Mouse (Mus musculus): ENCODE measurements around the gene Abt1. TPM values are rescaled to one million over a fixed set of nuclear protein-coding genes. Genes with fewer than 3 reads are reported as not detected.

Abt1 gene
- polyA plus RNA-seq, 1 experiment, result 10.0 TPM

- H3K4me3 ChIP-seq (ENCODE audit: low read depth, low read length), result peak overlapping the region; percentile 56
- H3K27me3 ChIP-seq (ENCODE audit: control insufficient read depth, insufficient read depth, low read length, poor library complexity, severe bottlenecking), result no peaks in the 10 kb centered on the region; the same call in 1 of the 2 replicates
- H3K36me3 ChIP-seq (ENCODE audit: control insufficient read depth, insufficient read depth, low read length, poor library complexity, severe bottlenecking), result no peaks in the 10 kb centered on the region
- peak overlapping the region; percentile 14; the same call in 1 of the 2 replicates for H3K9ac ChIP-seq (ENCODE audit: low read depth, poor library complexity, severe bottlenecking)
- no peak overlapping the region for H3K27ac ChIP-seq (ENCODE audit: insufficient read depth, low read length)
- H3K4me1 ChIP-seq (ENCODE audit: control insufficient read depth, insufficient read depth, low read length), result no peaks in the 10 kb centered on the region
- TF ChIP-seq EP300 (IDR thresholded peaks at IDR 0.05; ENCODE audit: insufficient read depth, low read depth, low read length) (no peak), POLR2A (IDR thresholded peaks at IDR 0.05; ENCODE audit: insufficient read depth, low read length) (no peak), CTCF (IDR thresholded peaks at IDR 0.05; ENCODE audit: low read depth, low read length) (no peak)
- no peaks in the 10 kb centered on the region for H3K9me3 ChIP-seq (replicated peaks; ENCODE audit: control insufficient read depth, insufficient read depth, low read length, poor library complexity, severe bottlenecking)
Measured at GRCm38 (mm10) chr13:23464224-23464637, 40.6 kb upstream of the Abt1 start.

- no peak for TF ChIP-seq POLR2A (IDR thresholded peaks at IDR 0.05; ENCODE audit: insufficient read depth, low read length)
- no peak for TF ChIP-seq CTCF (IDR thresholded peaks at IDR 0.05; ENCODE audit: low read depth, low read length)
- no peak for TF ChIP-seq EP300 (IDR thresholded peaks at IDR 0.05; ENCODE audit: insufficient read depth, low read depth, low read length)
- H3K9me3 ChIP-seq (replicated peaks; ENCODE audit: control insufficient read depth, insufficient read depth, low read length, poor library complexity, severe bottlenecking), result no peaks in the 10 kb centered on the region
- peak overlapping the region; percentile 14; the same call in 1 of the 2 replicates for H3K9ac ChIP-seq (ENCODE audit: low read depth, poor library complexity, severe bottlenecking)
- H3K27ac ChIP-seq (ENCODE audit: insufficient read depth, low read length), result no peak overlapping the region
- no peaks in the 10 kb centered on the region for H3K4me1 ChIP-seq (ENCODE audit: control insufficient read depth, insufficient read depth, low read length)
- no peaks in the 10 kb centered on the region; the same call in 1 of the 2 replicates for H3K27me3 ChIP-seq (ENCODE audit: control insufficient read depth, insufficient read depth, low read length, poor library complexity, severe bottlenecking)
- H3K4me3 ChIP-seq (ENCODE audit: low read depth, low read length), result peak overlapping the region; percentile 56
- H3K36me3 ChIP-seq (ENCODE audit: control insufficient read depth, insufficient read depth, low read length, poor library complexity, severe bottlenecking), result no peaks in the 10 kb centered on the region
Measured at GRCm38 (mm10) chr13:23463381-23464223, 39.9 kb upstream of the Abt1 start.

- Histone ChIP-seq H3K9ac (ENCODE audit: low read depth, poor library complexity, severe bottlenecking) (no peak overlapping the region), H3K4me1 (ENCODE audit: control insufficient read depth, insufficient read depth, low read length) (no peaks in the 10 kb centered on the region), H3K4me3 (ENCODE audit: low read depth, low read length) (no peak overlapping the region), H3K27me3 (ENCODE audit: control insufficient read depth, insufficient read depth, low read length, poor library complexity, severe bottlenecking) (no peaks in the 10 kb centered on the region; the same call in 1 of the 2 replicates), H3K9me3 (replicated peaks; ENCODE audit: control insufficient read depth, insufficient read depth, low read length, poor library complexity, severe bottlenecking) (no peaks in the 10 kb centered on the region), H3K36me3 (ENCODE audit: control insufficient read depth, insufficient read depth, low read length, poor library complexity, severe bottlenecking) (no peaks in the 10 kb centered on the region), H3K27ac (ENCODE audit: insufficient read depth, low read length) (no peak overlapping the region)
- no peak for TF ChIP-seq POLR2A (IDR thresholded peaks at IDR 0.05; ENCODE audit: insufficient read depth, low read length)
- no peak for TF ChIP-seq EP300 (IDR thresholded peaks at IDR 0.05; ENCODE audit: insufficient read depth, low read depth, low read length)
- no peak for TF ChIP-seq CTCF (IDR thresholded peaks at IDR 0.05; ENCODE audit: low read depth, low read length)
Measured at GRCm38 (mm10) chr13:23462669-23463068, 39.0 kb upstream of the Abt1 start.

GRCm38 (mm10) chr13:23462063-23462462 is 38.4 kb upstream of the Abt1 start:
- no peak overlapping the region for H3K9ac ChIP-seq (ENCODE audit: low read depth, poor library complexity, severe bottlenecking)
- TF ChIP-seq POLR2A (IDR thresholded peaks at IDR 0.05; ENCODE audit: insufficient read depth, low read length), result no peak
- TF ChIP-seq CTCF (IDR thresholded peaks at IDR 0.05; ENCODE audit: low read depth, low read length), result no peak
- no peak for TF ChIP-seq EP300 (IDR thresholded peaks at IDR 0.05; ENCODE audit: insufficient read depth, low read depth, low read length)

GRCm38 (mm10) chr13:23459264-23459846 is 35.7 kb upstream of the Abt1 start:
- no peak for TF ChIP-seq CTCF (IDR thresholded peaks at IDR 0.05; ENCODE audit: low read depth, low read length)
- Histone ChIP-seq H3K9ac (ENCODE audit: low read depth, poor library complexity, severe bottlenecking) (no peak overlapping the region), H3K27ac (ENCODE audit: insufficient read depth, low read length) (no peak overlapping the region), H3K27me3 (ENCODE audit: control insufficient read depth, insufficient read depth, low read length, poor library complexity, severe bottlenecking) (no peaks in the 10 kb centered on the region; the same call in 1 of the 2 replicates), H3K4me3 (ENCODE audit: low read depth, low read length) (no peak overlapping the region), H3K36me3 (ENCODE audit: control insufficient read depth, insufficient read depth, low read length, poor library complexity, severe bottlenecking) (no peaks in the 10 kb centered on the region), H3K9me3 (replicated peaks; ENCODE audit: control insufficient read depth, insufficient read depth, low read length, poor library complexity, severe bottlenecking) (no peaks in the 10 kb centered on the region), H3K4me1 (ENCODE audit: control insufficient read depth, insufficient read depth, low read length) (no peaks in the 10 kb centered on the region)

More at GRCm38 (mm10) chr13:23462063-23462462, 38.4 kb upstream of the Abt1 start:
- no peak overlapping the region for H3K27ac ChIP-seq (ENCODE audit: insufficient read depth, low read length)
- no peaks in the 10 kb centered on the region for H3K9me3 ChIP-seq (replicated peaks; ENCODE audit: control insufficient read depth, insufficient read depth, low read length, poor library complexity, severe bottlenecking)
- H3K36me3 ChIP-seq (ENCODE audit: control insufficient read depth, insufficient read depth, low read length, poor library complexity, severe bottlenecking), result no peaks in the 10 kb centered on the region
- no peaks in the 10 kb centered on the region; the same call in 1 of the 2 replicates for H3K27me3 ChIP-seq (ENCODE audit: control insufficient read depth, insufficient read depth, low read length, poor library complexity, severe bottlenecking)
- H3K4me3 ChIP-seq (ENCODE audit: low read depth, low read length), result no peak overlapping the region
- no peaks in the 10 kb centered on the region for H3K4me1 ChIP-seq (ENCODE audit: control insufficient read depth, insufficient read depth, low read length)

- Histone ChIP-seq H3K27me3 (ENCODE audit: control insufficient read depth, insufficient read depth, low read length, poor library complexity, severe bottlenecking) (no peaks in the 10 kb centered on the region), H3K27ac (ENCODE audit: insufficient read depth, low read length) (no peak overlapping the region), H3K9me3 (replicated peaks; ENCODE audit: control insufficient read depth, insufficient read depth, low read length, poor library complexity, severe bottlenecking) (no peaks in the 10 kb centered on the region), H3K36me3 (ENCODE audit: control insufficient read depth, insufficient read depth, low read length, poor library complexity, severe bottlenecking) (no peaks in the 10 kb centered on the region), H3K4me3 (ENCODE audit: low read depth, low read length) (peak overlapping the region; percentile 88), H3K4me1 (ENCODE audit: control insufficient read depth, insufficient read depth, low read length) (no peaks in the 10 kb centered on the region), H3K9ac (ENCODE audit: low read depth, poor library complexity, severe bottlenecking) (peak overlapping the region; percentile 56; the same call in 1 of the 2 replicates)
- no peak for TF ChIP-seq EP300 (IDR thresholded peaks at IDR 0.05; ENCODE audit: insufficient read depth, low read depth, low read length)
- no peak for TF ChIP-seq CTCF (IDR thresholded peaks at IDR 0.05; ENCODE audit: low read depth, low read length)
Measured at GRCm38 (mm10) chr13:23453926-23454325, 30.3 kb upstream of the Abt1 start.

All from ES-Bruce4 (cell line).